Mouse (Mus musculus): ENCODE results near the gene Rbm39. TPM values are rescaled to one million over a fixed set of nuclear protein-coding genes. Genes with fewer than 3 reads are reported as not detected.
A peak's percentile ranks its signal among the peaks of the same experiment; 100 is the strongest.

Rbm39 gene
- polyA plus RNA-seq, 1 experiment from 2014 or later, result 644 TPM

DNA sequence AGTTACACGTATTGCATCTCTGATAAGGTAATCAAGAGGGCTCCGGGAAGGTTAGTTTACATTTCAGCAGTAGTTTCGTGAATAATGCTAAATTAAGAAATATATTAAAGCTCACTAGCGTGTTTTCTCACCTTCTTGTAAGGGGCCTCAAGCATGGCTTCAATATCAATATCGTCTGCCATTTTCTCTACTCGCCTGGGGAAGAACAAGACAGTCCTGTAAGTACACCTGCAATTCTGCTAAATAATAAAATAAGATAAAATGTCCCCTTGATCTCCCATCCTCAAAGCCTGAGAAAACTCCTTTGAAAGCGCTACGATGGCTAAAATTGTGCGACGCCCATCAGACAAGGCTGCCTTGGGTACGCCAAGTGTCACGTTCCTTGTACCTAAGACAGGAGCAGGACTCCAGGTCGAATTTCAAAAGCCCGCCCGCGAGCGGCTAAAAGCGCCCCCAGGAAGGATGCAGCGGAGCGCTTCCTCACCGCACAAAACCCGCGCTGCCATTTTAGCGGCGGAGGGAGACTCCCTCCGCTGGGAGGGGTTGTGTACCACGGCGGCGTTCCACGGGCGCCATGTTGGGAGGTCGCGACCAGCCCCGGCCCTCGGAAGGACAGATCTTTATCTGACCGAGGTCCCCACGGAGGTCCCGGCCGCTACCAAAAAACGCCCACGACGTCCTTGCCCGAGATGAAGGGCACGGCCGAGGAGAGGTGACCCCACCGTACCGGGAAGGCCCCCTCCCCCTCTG is 817 bp downstream of the Rbm39 start:
- H3K9ac ChIP-seq, result peak overlapping the region; percentile 100
- peaks cover 16% of the 10 kb centered on the region for H3K4me1 ChIP-seq
- peak overlapping the region; percentile 94 for H3K4me3 ChIP-seq
- peaks cover 8% of the 10 kb centered on the region; the same call in 1 of the 2 replicates for H3K36me3 ChIP-seq
- peak overlapping the region; percentile 58 for H3K4me2 ChIP-seq
- ATAC-seq (ENCODE audit: insufficient number of reproducible peaks, low FRiP score, low TSS enrichment, low read depth), result peak; percentile 11; the same call in 1 of the 2 replicates
- H3K9me3 ChIP-seq, result no peaks in the 10 kb centered on the region
- H3K27me3 ChIP-seq, result no peaks in the 10 kb centered on the region
- H3K27ac ChIP-seq, result peak overlapping the region; percentile 95
- WGBS, result 2% methylated on average over 47 of the region's 47 CpGs

DNA sequence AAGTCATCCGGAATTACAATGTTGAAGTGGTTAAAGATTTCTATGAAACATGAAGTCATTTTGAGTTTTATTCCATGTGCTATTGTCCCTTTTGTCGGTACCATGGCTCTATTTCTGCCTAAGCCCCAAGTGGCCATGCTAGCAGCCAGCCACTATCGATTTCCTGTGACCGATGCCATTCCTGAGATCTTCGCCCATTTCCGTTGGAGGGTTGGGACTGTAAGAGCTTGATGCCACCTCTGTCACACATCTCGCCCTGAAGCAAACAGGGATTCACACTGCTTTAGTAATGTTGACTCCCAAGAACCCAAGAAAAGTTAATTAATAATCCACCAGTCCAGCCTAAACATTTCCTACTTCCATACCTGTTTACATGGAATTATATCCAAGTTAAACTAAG is 2.4 kb downstream of the Rbm39 start:
- peaks cover 16% of the 10 kb centered on the region for H3K36me3 ChIP-seq
- H3K27me3 ChIP-seq, result no peaks in the 10 kb centered on the region
- H3K27ac ChIP-seq, result no peak overlapping the region
- no peak for ATAC-seq (ENCODE audit: insufficient number of reproducible peaks, low FRiP score, low TSS enrichment, low read depth)
- no peaks in the 10 kb centered on the region for H3K9me3 ChIP-seq
- H3K9ac ChIP-seq, result no peak overlapping the region
- H3K4me2 ChIP-seq, result peak overlapping the region; percentile 58
- H3K4me1 ChIP-seq, result peaks cover 20% of the 10 kb centered on the region
- 76% methylated on average over 7 of the region's 7 CpGs for WGBS
- peak overlapping the region; percentile 22 for H3K4me3 ChIP-seq

DNA sequence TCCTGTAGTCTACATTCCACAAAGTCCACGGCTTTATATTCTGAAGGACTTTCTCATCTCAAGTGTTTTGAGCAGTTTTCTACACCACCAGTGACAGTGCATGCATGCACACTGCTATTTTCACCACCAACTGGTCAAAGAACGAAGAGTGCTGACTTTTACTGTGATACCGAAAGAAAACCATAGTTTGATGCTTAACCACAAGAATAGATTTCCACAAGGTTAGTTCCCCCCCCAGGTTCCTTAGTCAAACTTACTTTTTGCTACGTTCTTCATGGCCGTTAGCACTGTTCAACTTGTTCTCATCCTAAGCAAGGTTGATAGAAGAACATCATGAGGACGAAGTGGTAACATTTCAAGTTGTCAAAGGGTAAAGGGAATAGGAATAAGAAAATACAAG is 3.0 kb downstream of the Rbm39 start:
- WGBS, result 85% methylated on average over 6 of the region's 6 CpGs
- Histone ChIP-seq H3K9ac (no peak overlapping the region), H3K9me3 (no peaks in the 10 kb centered on the region), H3K4me2 (no peak overlapping the region), H3K36me3 (peaks cover 20% of the 10 kb centered on the region), H3K4me1 (peaks cover 20% of the 10 kb centered on the region), H3K27me3 (no peaks in the 10 kb centered on the region), H3K27ac (no peak overlapping the region), H3K4me3 (no peak overlapping the region)
- ATAC-seq (ENCODE audit: insufficient number of reproducible peaks, low FRiP score, low TSS enrichment, low read depth), result no peak

DNA sequence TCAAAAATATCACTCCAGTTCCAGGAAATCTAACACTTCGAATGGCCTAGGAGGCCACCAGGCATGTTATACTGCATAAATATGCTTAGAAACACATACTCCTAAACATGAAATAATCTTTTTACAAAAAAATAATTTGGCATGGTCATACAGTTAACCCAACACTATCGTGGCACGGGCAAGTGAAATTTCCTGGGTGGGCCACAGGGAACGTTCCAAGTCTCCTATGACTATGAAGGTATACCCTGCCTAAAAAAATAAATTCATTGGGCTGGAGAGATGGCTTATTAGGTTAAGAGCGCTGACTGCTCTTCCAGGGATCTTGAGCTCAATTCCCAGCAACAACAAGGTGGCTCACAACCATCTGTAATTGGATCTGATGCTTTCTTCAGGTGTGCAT is 13.5 kb downstream of the Rbm39 start:
- Histone ChIP-seq H3K36me3 (peaks cover 70% of the 10 kb centered on the region), H3K4me1 (no peaks in the 10 kb centered on the region), H3K4me3 (no peak overlapping the region), H3K4me2 (no peak overlapping the region), H3K27me3 (no peaks in the 10 kb centered on the region), H3K9ac (no peak overlapping the region), H3K27ac (no peak overlapping the region), H3K9me3 (no peaks in the 10 kb centered on the region)
- no peak for ATAC-seq (ENCODE audit: insufficient number of reproducible peaks, low FRiP score, low TSS enrichment, low read depth)
- 92% methylated on average over 5 of the region's 5 CpGs for WGBS

DNA sequence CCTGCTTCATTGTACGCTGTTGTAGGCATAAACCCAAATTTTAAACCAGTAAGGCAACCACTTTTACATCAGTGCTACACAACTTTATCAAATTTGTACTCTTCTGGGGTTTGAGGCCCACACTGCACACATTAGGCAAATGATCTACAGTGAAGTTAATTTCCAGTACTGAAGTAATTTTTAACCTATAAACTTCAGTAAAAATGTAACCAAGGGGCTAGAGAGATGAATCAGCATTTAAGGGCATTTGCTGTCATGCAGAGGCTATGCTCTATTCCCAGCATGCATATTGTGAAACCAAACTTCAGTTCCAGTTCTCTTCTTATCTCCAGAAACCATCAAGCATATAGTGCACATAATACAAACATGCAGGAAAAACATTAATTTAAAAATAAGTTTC is 14.6 kb downstream of the Rbm39 start:
- Histone ChIP-seq H3K9me3 (no peaks in the 10 kb centered on the region), H3K27me3 (no peaks in the 10 kb centered on the region), H3K36me3 (peaks cover 71% of the 10 kb centered on the region), H3K4me2 (no peak overlapping the region), H3K9ac (no peak overlapping the region), H3K27ac (no peak overlapping the region), H3K4me1 (no peaks in the 10 kb centered on the region), H3K4me3 (no peak overlapping the region)
- no peak for ATAC-seq (ENCODE audit: insufficient number of reproducible peaks, low FRiP score, low TSS enrichment, low read depth)
- WGBS, result 94% methylated on average over 1 of the region's 1 CpGs

DNA sequence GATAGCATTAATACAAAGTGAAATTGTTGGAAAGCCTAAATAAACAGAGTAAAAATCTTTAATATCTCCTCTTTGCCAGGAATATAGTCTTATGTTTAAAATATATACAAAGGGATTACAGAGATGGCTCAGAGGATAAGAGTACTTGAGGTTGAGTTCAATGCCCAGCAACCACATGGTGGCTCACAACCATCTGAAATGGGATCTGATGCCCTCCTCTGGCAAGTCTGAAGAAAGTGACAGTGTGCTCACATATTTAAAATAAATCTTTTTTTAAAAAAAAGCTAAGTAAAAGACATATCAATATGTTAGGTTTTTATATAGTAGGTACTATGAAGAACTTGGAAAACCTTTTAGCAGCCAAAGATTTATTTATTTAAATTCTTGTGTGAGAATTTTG is 28.5 kb downstream of the Rbm39 start:
- Histone ChIP-seq H3K36me3 (peaks cover 62% of the 10 kb centered on the region), H3K4me1 (no peaks in the 10 kb centered on the region), H3K27ac (no peak overlapping the region), H3K9ac (no peak overlapping the region), H3K27me3 (no peaks in the 10 kb centered on the region), H3K4me3 (no peak overlapping the region), H3K9me3 (no peaks in the 10 kb centered on the region), H3K4me2 (no peak overlapping the region)
- no peak for ATAC-seq (ENCODE audit: insufficient number of reproducible peaks, low FRiP score, low TSS enrichment, low read depth)

DNA sequence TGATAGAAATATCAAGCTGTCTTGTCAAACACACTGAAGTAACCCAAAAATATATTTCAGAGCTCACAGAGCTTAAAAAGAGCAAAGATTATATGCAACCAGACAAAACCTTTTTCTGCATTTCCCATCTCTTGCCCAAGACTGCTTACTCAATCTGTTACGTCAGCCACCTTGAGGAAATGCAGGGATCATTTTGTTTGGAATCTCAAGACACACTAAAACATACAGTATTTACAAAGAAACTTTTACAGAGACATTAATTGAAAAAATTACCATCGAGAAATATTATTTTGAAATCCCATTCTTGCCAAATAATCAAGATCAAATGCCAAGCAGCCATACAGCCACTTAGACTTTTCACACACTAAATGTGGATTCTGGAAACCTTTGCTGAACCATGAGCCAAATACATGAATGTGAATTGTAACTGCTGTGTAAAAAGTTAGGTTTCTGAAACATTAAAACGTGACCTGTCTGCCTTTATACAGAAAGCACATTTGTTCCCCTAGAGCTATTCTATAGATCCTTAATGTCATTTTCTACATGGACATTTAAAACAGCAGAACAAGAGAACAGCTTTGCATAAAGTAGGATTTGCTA is 32.6 kb downstream of the Rbm39 start:
- Histone ChIP-seq H3K27me3 (no peaks in the 10 kb centered on the region), H3K27ac (no peak overlapping the region), H3K4me1 (peaks cover 10% of the 10 kb centered on the region), H3K4me2 (no peak overlapping the region), H3K4me3 (no peak overlapping the region), H3K9me3 (no peaks in the 10 kb centered on the region), H3K9ac (no peak overlapping the region), H3K36me3 (peaks cover 42% of the 10 kb centered on the region)
- 85% methylated on average over 3 of the region's 3 CpGs for WGBS
- ATAC-seq (ENCODE audit: insufficient number of reproducible peaks, low FRiP score, low TSS enrichment, low read depth), result no peak

DNA sequence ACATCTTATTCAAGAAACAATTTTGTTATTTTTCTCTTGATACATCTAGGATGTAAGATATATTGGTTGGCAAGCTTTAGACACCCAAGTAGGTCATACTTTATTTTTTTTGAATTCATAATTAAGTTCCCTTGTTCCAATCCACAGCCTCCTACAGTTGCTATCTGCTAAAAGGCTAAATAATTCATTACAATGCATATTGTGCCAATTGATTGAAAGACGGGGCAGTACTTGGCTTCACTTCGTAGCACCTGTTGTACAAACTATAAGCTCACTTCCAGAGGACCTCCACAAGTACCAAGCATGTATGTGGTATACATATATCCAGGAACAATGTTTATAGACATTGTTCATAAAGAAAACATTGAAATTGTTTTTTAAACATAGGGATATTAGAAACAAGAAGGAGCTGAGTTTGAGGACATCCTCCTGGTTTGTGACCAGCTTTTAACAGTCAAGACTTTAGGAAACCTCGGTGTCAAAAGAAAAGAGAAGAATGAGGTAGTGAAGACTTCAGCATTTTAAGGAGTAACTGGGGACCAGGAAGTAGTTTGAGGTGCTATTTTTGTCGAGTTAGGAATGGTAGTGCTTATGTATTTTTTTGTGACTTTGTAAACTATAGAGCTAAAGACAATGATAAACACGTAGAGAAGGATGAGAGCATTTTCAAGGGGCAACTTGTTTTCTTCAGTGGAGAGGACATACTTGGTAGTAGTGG is 33.6 kb downstream of the Rbm39 start:
- H3K9ac ChIP-seq, result no peak overlapping the region
- H3K27me3 ChIP-seq, result no peaks in the 10 kb centered on the region
- no peak overlapping the region for H3K4me3 ChIP-seq
- peaks cover 47% of the 10 kb centered on the region for H3K36me3 ChIP-seq
- H3K9me3 ChIP-seq, result no peaks in the 10 kb centered on the region
- H3K4me1 ChIP-seq, result peaks cover 10% of the 10 kb centered on the region
- no peak overlapping the region for H3K4me2 ChIP-seq
- no peak for ATAC-seq (ENCODE audit: insufficient number of reproducible peaks, low FRiP score, low TSS enrichment, low read depth)
- no peak overlapping the region for H3K27ac ChIP-seq
- WGBS, result 68% methylated on average over 5 of the region's 5 CpGs

DNA sequence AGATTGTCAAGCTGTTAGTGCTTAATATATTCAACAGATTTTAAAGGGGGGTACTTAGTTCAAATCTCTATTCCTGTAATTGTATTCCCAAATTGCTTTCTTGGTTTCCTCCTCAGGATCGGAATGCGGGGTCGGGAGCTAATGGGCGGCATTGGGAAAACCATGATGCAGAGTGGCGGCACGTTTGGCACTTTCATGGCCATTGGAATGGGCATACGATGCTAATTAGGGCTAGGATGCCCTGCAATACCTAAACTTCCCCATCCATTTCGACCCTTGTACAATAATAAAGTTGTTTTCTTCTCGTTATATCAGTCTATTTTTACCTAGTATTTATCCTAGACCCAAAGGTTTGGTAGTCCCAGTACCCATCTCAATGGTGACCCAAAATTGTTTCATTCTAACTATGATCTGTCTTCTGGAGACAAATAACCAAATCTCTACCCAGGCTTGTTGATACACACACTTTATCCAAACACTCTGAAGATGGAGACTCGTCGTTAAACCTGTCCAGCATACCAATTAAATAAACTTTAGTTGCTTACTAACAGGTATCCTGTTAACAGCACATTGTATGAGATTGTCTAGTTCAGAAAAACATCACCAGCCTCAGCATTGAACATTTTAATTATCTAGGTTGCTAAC is 34.4 kb downstream of the Rbm39 start:
- Histone ChIP-seq H3K4me1 (peaks cover 10% of the 10 kb centered on the region), H3K4me3 (no peak overlapping the region), H3K9ac (no peak overlapping the region), H3K9me3 (no peaks in the 10 kb centered on the region), H3K27ac (no peak overlapping the region), H3K36me3 (peaks cover 45% of the 10 kb centered on the region), H3K27me3 (no peaks in the 10 kb centered on the region), H3K4me2 (0 out of 2 replicates have a peak overlapping the region, but pooled peaks have one; percentile 71)
- 45% methylated on average over 11 of the region's 11 CpGs for WGBS
- no peak for ATAC-seq (ENCODE audit: insufficient number of reproducible peaks, low FRiP score, low TSS enrichment, low read depth)

DNA sequence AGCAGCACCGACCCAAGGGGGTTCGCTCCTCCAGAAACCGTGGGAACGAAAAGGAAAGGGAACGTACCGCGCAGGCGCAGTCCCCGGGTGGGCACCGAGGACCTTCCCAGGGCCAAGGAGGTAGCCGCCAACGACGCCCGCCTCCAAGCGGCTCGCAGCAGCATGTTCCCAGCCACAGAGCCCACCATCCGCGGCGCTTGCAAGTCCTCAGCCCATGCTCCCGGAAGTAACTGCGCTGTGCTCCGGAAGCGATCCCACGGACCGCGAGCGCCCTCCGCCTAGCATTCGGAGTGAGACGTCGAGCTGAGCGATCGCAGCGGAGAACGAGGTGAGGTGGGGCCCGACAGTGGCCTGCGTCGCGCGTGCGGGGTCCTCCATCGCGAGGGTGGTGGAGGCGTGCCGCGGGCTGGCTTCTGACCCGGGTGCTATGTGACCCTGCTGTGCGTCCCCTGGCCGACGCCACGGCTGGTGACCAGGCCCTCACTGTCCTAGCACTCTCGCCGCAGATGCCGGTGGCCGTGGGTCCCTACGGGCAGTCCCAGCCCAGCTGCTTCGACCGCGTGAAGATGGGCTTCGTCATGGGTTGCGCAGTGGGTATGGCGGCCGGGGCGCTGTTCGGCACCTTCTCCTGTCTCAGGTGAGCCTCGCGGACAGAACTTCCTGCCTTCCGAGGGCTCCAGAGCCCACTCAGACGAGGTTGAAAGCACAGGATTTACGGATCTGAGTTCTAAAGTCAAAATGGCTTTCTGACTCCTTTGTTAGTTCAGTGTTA is 35.9 kb downstream of the Rbm39 start, which contains the start of the genes Romo1 and Nfs1:
TSS of gene Romo1 (plus strand) at position 87 of the 772 bp plus-strand sequence.
TSS of gene Nfs1 (minus strand) at position 234 of the 772 bp plus-strand sequence.
- WGBS, result under 1% methylated on average over 70 of the region's 70 CpGs
- peak within 1 kb of the TSS; percentile 71 for H3K4me2 ChIP-seq
- H3K9ac ChIP-seq, result peak within 1 kb of the TSS; percentile 78
- H3K4me1 ChIP-seq, result peaks cover 10% of the 10 kb centered on the region
- no peaks in the 10 kb centered on the region for H3K27me3 ChIP-seq
- H3K36me3 ChIP-seq, result peaks cover 38% of the 10 kb centered on the region
- H3K27ac ChIP-seq, result peak within 1 kb of the TSS; percentile 94
- peak within 1 kb of the TSS; percentile 85 for H3K4me3 ChIP-seq
- ATAC-seq (ENCODE audit: insufficient number of reproducible peaks, low FRiP score, low TSS enrichment, low read depth), result peak; percentile 95
- no peaks in the 10 kb centered on the region for H3K9me3 ChIP-seq

DNA sequence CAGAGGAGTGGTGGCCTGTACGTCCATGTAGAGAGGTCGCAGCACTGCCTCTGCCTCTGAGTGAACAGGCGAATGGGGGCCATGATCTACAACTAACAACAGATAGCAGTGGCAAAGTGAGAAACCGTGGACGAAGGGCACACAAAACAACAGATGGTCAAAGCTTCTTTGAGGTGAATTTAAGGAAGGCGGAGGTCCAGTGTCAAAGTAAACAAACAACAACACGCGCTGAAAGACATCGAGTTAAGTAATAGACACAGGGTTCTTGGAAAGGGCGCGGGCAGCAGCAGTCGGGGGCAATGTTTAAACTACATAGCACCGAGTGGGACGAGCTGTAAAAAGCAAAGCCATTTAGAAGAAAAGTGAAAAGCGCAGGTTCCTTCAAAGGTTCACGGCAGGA is 36.7 kb downstream of the Rbm39 start:
- H3K4me1 ChIP-seq, result peaks cover 10% of the 10 kb centered on the region
- H3K36me3 ChIP-seq, result peaks cover 31% of the 10 kb centered on the region
- WGBS, result 1% methylated on average over 16 of the region's 16 CpGs
- peak overlapping the region; percentile 71 for H3K4me2 ChIP-seq
- H3K27ac ChIP-seq, result peak overlapping the region; percentile 94
- ATAC-seq (ENCODE audit: insufficient number of reproducible peaks, low FRiP score, low TSS enrichment, low read depth), result no peak
- H3K27me3 ChIP-seq, result no peaks in the 10 kb centered on the region
- H3K9me3 ChIP-seq, result no peaks in the 10 kb centered on the region
- H3K9ac ChIP-seq, result peak overlapping the region; percentile 78
- peak overlapping the region; percentile 85 for H3K4me3 ChIP-seq
